ENCODE assay signal across 1 mouse cellular context in genomic region chr4:147941045-147942020, GRCm38 (mm10).
TF ChIP-seq lines count a peak whose summit lies in the region.

No protein-coding gene starts in this region.

TF ChIP-seq in C2C12, 6 proteins besides CTCF, POLR2A, EP300 and RAD21:
- no peak for TF ChIP-seq MYOG (IDR thresholded peaks at IDR 0.05; ENCODE audit: control insufficient read depth, extremely low read depth, insufficient read length)
- no peak for TF ChIP-seq CEBPB (IDR thresholded peaks at IDR 0.05; ENCODE audit: low read depth)
- TF ChIP-seq MAX (IDR thresholded peaks at IDR 0.05): no peak
- TF ChIP-seq USF1 (IDR thresholded peaks at IDR 0.05; ENCODE audit: low read depth): no peak
- TF ChIP-seq FOSL1 (IDR thresholded peaks at IDR 0.05; ENCODE audit: insufficient read depth, low read length, poor library complexity, severe bottlenecking): no peak
- TF ChIP-seq MYOD1 (IDR thresholded peaks at IDR 0.05; ENCODE audit: control insufficient read depth, insufficient read length, low read depth): no peak
